Mouse (Mus musculus) embryo, embryonic 10 days (tissue): ENCODE measurements around the gene Wdr18.

ENCODE experiments used
- DNase-seq: peaks from one replicate; pipeline ENCODE4 v3.0.0-alpha.2; 2015; ENCODE audit warnings: low spot score

The Wdr18 gene

GRCm38 (mm10) chr10:79977324-79977723 lies 17.4 kb downstream of the Wdr18 start:
- no peak for DNase-seq

GRCm38 (mm10) chr10:79978061-79978460 lies 18.1 kb downstream of the Wdr18 start:
- no peak for DNase-seq

DNA sequence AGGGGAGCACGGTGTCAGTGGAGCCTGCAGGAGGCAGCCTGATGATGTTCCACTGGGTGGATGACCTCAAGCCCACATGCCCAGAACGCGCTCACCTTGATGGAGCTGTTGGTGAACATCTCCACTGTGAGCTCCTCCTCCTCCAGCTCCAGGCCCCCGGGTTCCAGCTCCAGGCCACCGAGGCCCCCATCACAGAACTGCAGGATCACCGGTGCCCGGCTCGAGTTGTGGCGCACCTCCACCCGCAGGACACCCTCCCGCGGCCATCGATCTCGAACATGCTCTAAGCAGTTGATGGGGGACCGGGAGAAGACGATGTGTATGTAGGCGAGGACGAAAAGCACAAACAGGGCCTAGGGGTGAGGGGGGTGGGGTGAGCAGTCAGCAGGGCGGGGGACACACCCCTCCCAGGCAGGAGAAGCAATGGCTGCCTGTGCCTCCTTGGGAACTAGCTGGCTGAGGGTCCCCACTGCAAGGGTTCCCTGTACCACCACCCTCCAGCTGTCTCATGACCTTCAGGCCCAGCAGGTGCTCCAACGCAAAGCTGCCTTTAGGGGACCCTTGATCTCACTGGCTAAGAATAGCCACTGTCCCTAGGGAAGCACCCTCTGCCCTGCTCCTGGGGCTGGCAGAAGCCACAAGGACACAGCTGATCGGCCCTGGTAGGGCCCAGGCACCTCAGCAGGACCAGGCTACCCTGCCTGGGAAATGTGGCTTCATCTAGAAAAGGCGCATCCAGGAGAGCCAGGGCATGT lies 19.6 kb downstream of the Wdr18 start:
- no peak for DNase-seq

GRCm38 (mm10) chr10:79983205-79983604 lies 23.3 kb downstream of the Wdr18 start:
- no peak for DNase-seq

DNA sequence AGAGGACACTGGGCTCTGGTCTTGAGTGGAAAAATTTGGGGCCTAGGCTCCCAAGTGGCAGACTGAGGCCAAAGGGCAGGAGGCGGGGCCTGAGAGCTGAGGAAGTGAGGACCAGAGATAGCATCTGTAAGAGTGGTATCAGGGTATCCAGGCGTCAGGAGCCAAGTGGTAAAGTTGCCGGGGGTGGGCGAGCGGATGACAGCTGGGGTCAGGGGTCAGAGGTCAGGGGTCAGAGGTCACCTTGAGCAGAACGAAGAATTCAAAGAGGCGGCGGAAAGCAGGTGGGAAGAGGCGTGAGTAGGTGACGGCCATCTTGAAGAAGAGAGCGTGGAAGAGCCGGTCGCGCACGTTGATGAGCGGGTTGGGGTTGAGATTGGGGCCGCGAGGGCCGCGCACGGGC lies 23.7 kb downstream of the Wdr18 start:
- peak; percentile 77 for DNase-seq

GRCm38 (mm10) chr10:79984195-79984816 lies 24.4 kb downstream of the Wdr18 start, which contains the start of gene Tmem259:
Gene Tmem259, minus strand, starts transcription at chr10:79984330.
- peak; percentile 92 for DNase-seq

DNA sequence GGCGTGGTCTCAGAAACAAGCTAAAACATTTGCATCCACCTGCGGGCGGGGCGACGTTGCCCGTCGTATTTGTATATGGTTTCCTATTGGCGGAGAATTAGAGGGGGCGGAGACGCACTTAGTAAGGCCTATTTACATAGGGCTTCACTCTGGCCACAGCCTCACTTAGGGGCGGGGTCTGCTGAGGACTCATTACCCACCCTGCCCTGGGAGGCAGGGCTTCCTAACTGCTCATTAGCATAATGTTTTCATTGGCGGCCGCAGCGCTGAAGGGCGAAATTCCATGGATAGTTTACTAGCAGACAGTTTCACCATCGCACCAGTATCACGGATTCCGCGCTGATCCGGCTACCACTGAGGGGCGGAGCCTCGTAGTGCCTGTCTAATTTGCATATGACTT lies 24.9 kb downstream of the Wdr18 start:
- DNase-seq = peak; percentile 99

DNA sequence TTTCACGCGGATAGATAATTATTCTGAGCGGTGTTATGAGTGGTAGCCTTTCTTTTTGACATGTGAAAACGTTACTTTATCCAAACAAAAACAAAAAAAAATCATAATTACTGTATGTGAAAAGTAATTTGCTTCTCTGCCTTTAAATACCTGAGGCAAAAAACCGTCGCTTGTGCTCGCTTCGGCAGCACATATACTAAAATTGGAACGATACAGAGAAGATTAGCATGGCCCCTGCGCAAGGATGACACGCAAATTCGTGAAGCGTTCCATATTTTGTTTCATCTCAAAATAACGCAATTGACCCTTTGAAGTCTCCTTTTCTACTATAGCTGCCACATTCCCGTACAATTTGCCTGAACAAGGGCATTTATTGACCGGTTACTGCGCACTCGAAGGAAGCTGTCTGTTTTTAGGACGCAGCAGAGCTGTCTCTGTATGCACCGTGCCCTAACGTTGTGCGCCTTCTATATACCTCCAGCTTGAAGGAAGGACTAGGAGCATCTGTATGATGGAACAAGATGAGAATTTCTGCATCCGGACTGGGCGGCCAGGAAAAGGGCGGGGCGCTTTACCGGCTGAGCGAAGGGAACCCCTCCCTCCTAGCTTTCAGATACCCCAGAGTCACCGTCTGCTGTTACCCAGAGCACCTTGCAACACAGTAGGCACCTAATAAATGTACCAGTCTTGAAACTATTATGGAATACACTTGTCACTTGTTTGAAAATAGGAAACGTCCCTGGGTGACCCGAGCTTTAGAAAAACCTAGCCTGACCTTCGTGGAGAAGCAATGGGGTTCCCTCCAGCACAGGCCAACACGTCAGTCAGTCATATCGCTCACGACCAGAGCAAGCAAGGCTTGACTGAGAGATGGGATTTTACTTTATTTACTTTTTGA lies 25.6 kb downstream of the Wdr18 start:
- peak; percentile 56 for DNase-seq

- no peak for DNase-seq
These were observed 26.4 kb downstream of the Wdr18 start for GRCm38 (mm10) chr10:79986232-79986878.

GRCm38 (mm10) chr10:79986963-79987362 lies 27.0 kb downstream of the Wdr18 start:
- peak; percentile 88 for DNase-seq

DNA sequence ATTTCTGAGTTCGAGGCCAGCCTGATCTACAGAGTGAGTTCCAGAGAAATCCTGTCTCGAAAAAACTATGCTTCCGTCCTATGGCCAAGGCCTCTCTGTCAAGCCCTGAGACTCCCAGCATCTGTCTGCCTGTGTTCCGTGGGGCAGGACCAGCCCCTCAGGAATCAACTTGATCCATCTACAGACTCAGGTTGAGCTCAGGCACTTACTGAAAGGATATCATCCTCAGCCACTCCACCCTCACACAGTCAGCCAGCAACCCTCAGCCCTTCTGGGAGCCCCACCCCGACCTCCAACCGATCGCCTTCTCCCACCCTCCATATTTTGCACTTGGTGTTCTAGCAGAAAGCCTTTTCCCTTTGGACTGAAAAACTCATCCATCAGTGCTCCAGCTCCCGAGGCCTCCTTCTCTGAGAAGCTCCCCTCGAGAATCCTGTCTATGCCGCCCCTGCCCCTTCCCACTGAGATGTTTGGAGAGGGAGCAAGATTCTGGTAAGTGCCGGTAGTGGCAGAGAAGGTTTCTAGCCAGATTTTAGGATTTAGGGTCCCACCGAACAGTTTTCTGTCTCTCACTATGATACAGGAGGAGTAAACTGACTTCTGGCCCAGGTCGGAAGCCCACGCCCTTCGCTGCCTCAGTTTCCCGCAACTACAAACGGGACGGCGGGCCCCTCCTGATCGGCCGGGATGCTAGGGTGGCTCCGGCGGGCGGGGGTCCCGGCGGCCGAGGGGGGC lies 28.0 kb downstream of the Wdr18 start:
- no peak for DNase-seq

DNA sequence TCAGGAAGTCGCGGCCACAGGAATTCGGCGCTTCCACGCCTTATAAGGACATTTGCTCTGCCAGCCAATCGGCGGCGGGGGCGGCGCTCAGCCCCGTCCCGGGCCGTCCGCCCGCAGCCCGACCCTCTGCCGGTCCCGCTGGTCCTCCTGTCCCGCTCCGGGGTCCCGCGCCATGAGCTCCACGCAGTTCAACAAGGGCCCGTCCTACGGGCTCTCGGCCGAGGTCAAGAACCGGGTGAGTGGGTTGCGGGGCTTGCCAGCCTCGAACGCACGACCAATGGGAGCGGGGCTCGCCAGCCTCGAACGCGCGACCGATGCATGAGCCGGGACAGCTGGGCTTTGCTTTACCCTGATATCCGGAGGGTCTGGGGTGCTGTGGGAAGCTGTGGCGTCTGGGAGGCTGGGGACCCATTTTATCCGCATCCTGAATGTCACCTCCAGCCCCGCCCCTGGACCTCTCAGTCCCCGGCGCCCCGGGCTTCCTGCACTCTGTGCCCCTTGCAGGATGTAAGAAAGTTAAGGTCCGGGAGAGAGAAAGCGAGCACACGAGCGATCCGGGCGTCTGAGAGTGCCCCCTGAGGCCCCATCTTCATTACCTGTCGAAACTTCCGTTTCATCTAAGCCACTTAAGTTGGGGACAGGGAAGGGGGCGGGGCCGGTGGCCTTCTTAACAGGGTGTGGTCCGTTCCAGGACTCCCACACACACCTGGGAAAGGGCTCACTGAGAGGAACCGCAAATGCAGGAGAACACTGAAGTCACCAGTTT lies 28.7 kb downstream of the Wdr18 start, which contains the start of gene Cnn2:
Gene Cnn2, plus strand, starts transcription at position 79 of the 766 bp plus-strand sequence.
- DNase-seq = peak; percentile 80

- DNase-seq = no peak
These were observed 29.4 kb downstream of the Wdr18 start for GRCm38 (mm10) chr10:79989272-79989786.

GRCm38 (mm10) chr10:79989870-79990269 lies 29.9 kb downstream of the Wdr18 start:
- DNase-seq = peak; percentile 77

GRCm38 (mm10) chr10:79991099-79991498 lies 31.1 kb downstream of the Wdr18 start:
- DNase-seq = no peak

- DNase-seq = no peak
These were observed 31.6 kb downstream of the Wdr18 start for GRCm38 (mm10) chr10:79991548-79991947.

GRCm38 (mm10) chr10:79994397-79995115 lies 34.6 kb downstream of the Wdr18 start:
- no peak for DNase-seq

DNA sequence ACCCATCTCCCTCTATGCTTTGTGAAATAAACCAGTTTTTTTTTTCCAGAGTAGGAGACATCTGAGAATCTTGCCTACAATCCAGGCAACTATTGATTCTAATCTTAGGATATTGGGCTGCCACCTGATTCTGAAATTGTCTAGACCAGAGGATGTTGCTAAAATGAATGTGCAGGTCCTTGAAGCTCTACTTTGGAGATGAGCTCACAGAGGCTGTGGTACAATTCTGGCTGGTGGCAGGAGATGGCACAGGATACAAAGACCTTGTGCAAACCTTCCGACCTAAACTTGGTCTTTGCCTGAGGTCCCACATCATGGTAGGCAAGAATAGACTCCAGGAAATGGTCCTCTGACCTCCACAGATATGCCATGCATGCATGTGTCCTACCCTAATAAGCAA lies 35.7 kb downstream of the Wdr18 start:
- no peak for DNase-seq

DNA sequence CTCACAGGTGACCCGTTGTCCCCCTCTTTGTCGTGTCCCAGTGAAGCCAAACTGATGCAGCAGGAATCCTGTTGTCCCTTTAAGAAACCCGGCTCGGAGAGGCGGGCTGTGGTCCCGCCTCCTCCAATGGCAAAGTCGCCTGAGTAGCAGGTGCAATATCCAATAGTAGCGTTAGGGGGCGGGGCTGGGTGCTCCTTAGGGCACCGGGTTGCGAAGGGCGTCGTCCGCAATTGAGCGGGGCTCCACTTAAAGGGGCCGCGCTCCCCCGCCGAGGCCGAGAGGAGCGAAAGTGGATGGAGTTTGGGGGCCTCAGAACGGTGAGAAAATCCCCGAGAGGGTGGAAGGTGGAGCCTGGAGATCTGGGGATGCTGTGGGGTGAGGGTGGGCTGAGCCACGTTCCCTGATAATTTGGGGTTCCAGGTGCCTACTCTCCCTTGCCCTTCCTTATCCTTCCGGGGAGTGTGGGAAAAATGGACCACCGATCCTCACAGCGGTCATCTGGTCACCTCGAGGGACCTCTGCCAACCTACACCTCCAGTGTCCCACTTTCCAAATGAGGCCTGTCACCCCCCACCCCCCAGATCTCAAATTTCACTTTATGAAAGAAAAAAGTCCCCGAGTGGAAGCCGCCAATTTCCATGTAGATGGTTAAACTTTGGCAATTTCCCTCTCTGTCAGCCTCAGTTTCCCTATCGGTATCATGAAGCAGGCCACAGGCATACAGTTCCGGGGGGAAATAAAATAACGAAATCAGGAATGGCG lies 36.5 kb downstream of the Wdr18 start, which contains the start of gene Abca7:
Gene Abca7, plus strand, starts transcription at position 223 of the 762 bp plus-strand sequence.
- DNase-seq = peak; percentile 93
